Mouse (Mus musculus): ENCODE measurements around the gene Palm.

- TF ChIP-seq POLR2A (IDR thresholded peaks at IDR 0.05; ENCODE audit: low read depth, low read length), result no peak
- peak; percentile 57; the same call in 1 of the 2 replicates for TF ChIP-seq CTCF (IDR thresholded peaks at IDR 0.05; ENCODE audit: extremely low read depth, insufficient read depth, insufficient read length, insufficient replicate concordance)
Measured at GRCm38 (mm10) chr10:79788386-79789158, 4.8 kb upstream of the Palm start.
